Mouse (Mus musculus): ENCODE data around the gene Mmab.

DNA sequence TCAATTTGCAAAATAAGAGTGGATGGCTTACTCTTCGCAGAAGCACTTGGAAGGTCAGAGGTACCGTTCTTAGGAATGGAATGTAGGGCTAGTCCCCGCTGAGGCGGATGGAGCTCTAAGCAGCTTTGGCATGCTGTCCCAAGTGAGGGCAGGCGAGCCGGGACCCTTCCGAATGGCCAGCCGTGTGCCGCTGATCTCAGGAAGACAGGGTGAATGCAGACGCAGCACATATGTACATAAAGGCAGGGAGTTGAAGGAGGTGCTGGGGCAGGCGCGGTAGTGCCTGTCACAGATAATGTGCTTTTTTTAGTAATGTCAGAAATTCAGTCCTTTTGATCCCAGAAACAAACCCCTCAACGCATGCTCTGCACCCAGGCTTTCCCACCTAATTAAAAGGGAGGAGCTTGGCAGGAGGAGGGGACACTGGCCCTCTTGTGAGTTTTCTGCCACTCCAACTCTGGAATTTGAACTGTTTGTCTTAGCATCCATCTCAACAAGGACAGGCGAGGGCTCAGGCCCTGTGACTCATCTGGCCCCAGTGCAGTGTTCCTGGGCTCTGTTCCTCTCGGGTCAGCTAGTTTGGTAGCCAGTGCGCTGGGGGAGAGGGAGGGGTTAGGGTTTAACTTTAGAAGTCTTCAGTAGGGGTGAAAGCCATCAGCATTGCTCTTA is 30.7 kb downstream of the Mmab start:
- no peak for TF ChIP-seq CTCF (IDR thresholded peaks at IDR 0.05; ENCODE audit: borderline replicate concordance, extremely low read depth, insufficient read depth, insufficient read length)
- no peak for TF ChIP-seq POLR2A (IDR thresholded peaks at IDR 0.05; ENCODE audit: borderline replicate concordance, extremely low read depth, insufficient read depth, insufficient read length, poor library complexity, severe bottlenecking)

Data from brain, embryonic 14.5 days (tissue).